Mouse (Mus musculus) ES-E14 (cell line): ENCODE data around the gene Adgrl3.

Source experiments
- MAFK ChIP-seq: IDR thresholded peaks from 2 replicates; pipeline ENCODE4 v1.6.1; 2014; ENCODE audit warnings: mild to moderate bottlenecking, low read depth, low read length, inconsistent platforms; ENCODE audit not compliant: insufficient read depth
- ZC3H11A ChIP-seq: IDR thresholded peaks from 2 replicates; pipeline ENCODE4 v1.6.1; 2012; ENCODE audit warnings: low read depth, mild to moderate bottlenecking, inconsistent platforms, low read length, borderline replicate concordance
- ZNF384 ChIP-seq: IDR thresholded peaks from 2 replicates; pipeline ENCODE4 v1.6.1; 2012; ENCODE audit warnings: low read depth, low read length, inconsistent platforms

DNA sequence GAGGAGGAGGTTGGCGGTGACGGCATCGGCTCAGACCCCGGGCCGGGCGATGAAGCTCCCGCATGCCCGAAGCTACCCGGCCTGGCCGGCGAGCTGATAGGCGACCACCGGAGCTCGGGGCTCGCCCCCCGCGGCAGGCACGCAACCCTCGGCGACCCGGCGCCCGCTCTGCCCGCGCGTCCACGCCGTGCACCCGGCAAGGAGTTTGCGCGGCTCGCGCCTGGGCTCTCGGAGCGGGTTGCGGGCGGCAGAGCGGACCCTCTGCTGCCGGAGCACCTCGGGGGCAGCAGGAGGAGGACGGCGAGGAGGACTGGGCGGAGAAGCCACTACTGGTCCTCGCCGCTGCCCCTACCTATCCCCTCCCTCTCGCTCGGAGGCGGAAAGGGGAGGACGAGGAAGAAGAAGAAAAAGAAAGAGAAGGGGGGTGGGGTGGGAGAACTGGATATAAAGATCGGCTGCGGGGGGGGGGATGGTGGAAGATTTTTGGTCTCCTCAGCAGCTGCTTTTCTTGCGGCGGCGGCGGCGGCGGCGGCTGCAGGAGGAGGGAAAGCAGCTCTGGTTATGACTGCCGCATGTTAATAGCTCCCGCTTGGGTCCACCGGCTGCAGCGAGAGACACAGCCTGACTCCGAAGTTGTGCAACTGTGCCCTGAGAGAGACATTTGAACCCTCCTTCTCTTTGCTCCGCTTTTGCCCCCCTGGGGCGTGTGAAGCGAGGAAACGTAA is 505 bp downstream of the Adgrl3 start:
- TF ChIP-seq MAFK, result no peak
- no peak for TF ChIP-seq ZNF384
- no peak for TF ChIP-seq ZC3H11A
